Mouse (Mus musculus) erythroblast, embryonic 14.5 days (primary cell): ENCODE data around the gene Opa3. TPM values are rescaled to one million over a fixed set of nuclear protein-coding genes. Genes with fewer than 3 reads are reported as not detected.
A peak's percentile ranks its signal among the peaks of the same experiment; 100 is the strongest.
"Not testable (repeated sequence)": the region's sequence is repeated elsewhere in the genome, so short reads cannot be mapped to it uniquely, and the experiment has no call there.

Source experiments
- H3K27me3 ChIP-seq: 2 replicates; pipeline ENCODE4 v1.6.1; 2012; ENCODE audit warnings: inconsistent platforms; ENCODE audit not compliant: control insufficient read depth
- H3K36me3 ChIP-seq: 2 replicates; pipeline ENCODE4 v1.6.1; 2012; ENCODE audit warnings: mild to moderate bottlenecking, inconsistent platforms; ENCODE audit not compliant: control insufficient read depth
- H3K4me1 ChIP-seq: 2 replicates; pipeline ENCODE4 v1.6.1; 2012; ENCODE audit warnings: inconsistent platforms; ENCODE audit not compliant: control insufficient read depth
- H3K4me3 ChIP-seq: replicated peaks from 2 replicates; pipeline ENCODE3; 2012; ENCODE audit warnings: moderate library complexity, mild to moderate bottlenecking, inconsistent platforms
- H3K9me3 ChIP-seq: 2 replicates; pipeline ENCODE4 v1.6.1; 2012; ENCODE audit warnings: low read length, inconsistent platforms, mixed read lengths; ENCODE audit not compliant: control insufficient read depth
- GATA1 ChIP-seq: IDR thresholded peaks from 2 replicates; pipeline ENCODE4 v1.6.1; 2012; ENCODE audit warnings: low read length, inconsistent platforms, mixed read lengths
- TAL1 ChIP-seq: IDR thresholded peaks from 3 replicates; pipeline ENCODE4 v1.6.1; 2012; ENCODE audit warnings: low read length, inconsistent platforms, mixed read lengths
- polyA plus RNA-seq: library from polyadenylated mRNA; stranded (reverse); fragments of >175 nt; gene quantifications from 2 replicates; pipeline ENCODE4 v1.2.3, GENCODE M21; 2012

Opa3 gene
- polyA plus RNA-seq, 1 experiment: 2.1 TPM

DNA sequence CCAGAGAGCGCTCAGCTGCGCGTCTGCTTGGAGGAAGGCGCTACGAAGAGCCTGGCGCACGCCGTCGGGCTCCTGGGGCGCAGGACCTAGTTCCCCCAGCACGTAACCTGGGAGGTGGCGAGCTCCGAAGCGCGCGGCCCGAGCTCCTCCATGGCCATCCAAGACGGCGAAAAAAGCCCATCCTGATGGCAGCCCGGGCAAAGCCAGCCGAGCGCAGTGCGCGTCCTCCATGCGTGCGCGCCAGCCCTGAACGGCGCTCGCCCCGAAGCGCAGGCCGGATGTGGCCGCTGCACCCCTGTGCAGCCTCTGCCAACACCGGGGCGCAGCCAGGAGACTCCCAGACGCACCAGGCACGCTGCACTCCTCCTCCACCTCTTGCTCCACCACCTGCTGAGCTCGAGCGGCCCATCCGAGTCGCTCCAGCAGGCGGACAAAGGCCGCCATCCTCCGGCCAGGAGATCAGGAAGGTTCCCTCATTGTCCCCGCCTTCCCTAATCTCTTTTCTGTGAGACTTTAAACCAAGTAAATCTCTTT lies 51.5 kb downstream of the Opa3 start, which contains the start of gene Ppm1n:
Gene Ppm1n, minus strand, starts transcription at position 484 of the 534 bp plus-strand sequence.
- H3K4me1 ChIP-seq: peaks cover 37% of the 10 kb centered on the region
- TF ChIP-seq GATA1: no peak
- TF ChIP-seq TAL1: no peak
- no peaks in the 10 kb centered on the region for H3K36me3 ChIP-seq
- peaks cover 74% of the 10 kb centered on the region for H3K27me3 ChIP-seq
- H3K9me3 ChIP-seq: peaks cover 12% of the 10 kb centered on the region
- H3K4me3 ChIP-seq: no peak within 1 kb of the TSS

DNA sequence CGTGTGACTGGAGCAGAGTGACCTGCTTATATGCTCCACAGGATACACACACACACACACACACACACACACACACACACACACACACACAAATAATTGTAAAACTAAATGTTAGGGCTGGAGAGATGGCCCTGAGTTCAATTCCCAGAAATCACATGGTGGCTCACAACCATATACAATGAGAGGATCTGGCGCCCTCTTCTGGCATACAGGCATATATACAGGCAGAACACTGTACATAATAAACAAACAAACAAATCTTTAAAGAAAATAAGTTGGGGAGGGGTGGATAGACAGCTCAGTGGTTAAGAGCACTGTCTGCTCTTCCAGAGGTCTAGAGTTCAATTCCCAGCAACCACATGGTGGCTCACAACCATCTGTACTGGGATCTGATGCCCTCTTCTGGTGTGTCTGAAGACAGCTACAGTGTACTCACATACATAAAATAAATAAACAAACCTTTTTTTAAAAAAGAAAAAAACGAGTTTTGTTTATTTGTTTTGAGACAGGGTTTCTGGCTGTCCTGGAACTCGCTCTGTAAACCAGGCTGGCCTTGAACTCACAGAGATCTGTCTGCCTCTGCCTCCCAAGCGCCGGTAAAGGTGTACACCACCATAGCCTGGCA lies 53.7 kb downstream of the Opa3 start:
- H3K27me3 ChIP-seq: peaks cover 87% of the 10 kb centered on the region
- not testable (repeated sequence) for H3K9me3 ChIP-seq, H3K36me3 ChIP-seq
- H3K4me3 ChIP-seq: peak overlapping the region; percentile 63
- H3K4me1 ChIP-seq: peaks cover 35% of the 10 kb centered on the region

DNA sequence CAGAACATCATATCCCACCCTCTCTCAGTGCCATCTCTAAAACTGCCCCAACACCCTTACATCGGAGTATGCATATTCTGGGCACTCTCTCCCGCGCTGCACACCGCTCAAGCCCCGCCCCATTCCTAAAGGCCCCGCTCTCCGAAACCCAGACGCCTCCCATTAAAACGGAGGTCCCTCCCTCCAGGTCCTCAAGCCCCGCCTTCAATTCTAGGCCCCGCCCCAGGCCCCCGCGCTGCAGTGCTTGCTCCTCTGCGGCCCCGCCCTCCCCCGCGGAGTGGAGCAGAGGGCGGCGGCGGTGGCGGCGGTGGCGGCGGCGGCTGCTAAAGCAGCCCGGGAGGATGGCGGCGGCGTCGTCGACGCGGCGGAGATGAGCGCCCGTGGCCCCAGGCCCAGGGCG lies 54.3 kb downstream of the Opa3 start, which contains the start of gene Rtn2:
Gene Rtn2, plus strand, starts transcription at position 240 of the 400 bp plus-strand sequence.
- peaks cover 9% of the 10 kb centered on the region for H3K9me3 ChIP-seq
- H3K27me3 ChIP-seq: peaks cover 85% of the 10 kb centered on the region
- no peaks in the 10 kb centered on the region for H3K36me3 ChIP-seq
- no peak for TF ChIP-seq TAL1
- TF ChIP-seq GATA1: no peak
- peak within 1 kb of the TSS; percentile 63 for H3K4me3 ChIP-seq
- peaks cover 35% of the 10 kb centered on the region for H3K4me1 ChIP-seq

DNA sequence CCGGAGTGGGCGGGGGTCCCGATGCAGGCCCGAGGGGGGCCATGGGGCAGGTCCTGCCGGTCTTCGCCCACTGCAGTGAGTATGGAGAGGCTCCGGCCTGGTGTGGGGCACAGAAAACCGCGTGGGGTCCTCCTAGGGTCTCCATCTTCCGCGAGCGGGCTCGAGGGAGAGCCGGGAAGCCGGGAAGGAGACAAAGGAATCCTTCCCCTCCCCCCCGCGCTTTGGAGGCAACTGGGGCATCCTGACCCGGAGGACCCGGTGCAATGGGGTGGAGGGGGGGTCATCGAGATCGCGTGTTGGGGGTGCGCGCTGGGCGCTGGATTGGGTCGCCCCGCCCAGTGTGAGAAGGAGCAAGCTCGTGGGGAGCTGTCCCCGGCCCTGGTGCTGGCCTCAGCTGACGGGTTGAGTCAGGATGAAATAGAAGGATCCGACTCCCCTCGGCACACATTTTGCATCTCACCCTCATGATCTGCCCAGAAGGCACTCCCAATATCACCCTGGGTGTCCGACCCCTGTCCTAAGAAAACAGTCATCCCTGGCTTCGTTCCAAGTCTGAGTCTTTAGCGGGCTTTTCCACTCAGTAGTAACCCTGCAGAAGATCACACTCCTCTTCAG lies 54.8 kb downstream of the Opa3 start:
- Histone ChIP-seq H3K27me3 (peaks cover 79% of the 10 kb centered on the region), H3K9me3 (peaks cover 9% of the 10 kb centered on the region), H3K4me3 (peak overlapping the region; percentile 63), H3K4me1 (peaks cover 35% of the 10 kb centered on the region), H3K36me3 (no peaks in the 10 kb centered on the region)
- TF ChIP-seq GATA1 (no peak), TAL1 (no peak)

DNA sequence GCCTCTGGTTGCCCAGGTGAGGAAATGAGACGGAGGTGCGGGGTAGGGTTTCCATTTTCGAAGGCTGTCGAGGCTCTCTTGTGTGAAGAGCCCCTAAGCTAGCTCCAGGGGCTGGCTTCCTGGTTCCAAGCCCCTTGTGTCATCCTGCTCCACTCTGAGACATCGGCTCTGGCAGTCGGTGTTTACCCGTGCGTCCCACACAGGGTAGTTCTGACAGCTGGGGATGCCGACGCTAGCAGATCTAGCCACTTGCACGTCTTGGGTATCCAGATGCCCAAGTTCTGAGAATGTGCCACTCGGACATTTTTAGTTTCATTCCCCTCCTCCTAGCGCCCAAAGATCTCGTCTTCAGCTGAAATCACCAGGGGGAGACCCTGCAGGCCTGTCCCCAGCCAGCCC lies 55.3 kb downstream of the Opa3 start:
- Histone ChIP-seq H3K9me3 (peaks cover 9% of the 10 kb centered on the region), H3K36me3 (no peaks in the 10 kb centered on the region), H3K27me3 (peaks cover 74% of the 10 kb centered on the region), H3K4me3 (no peak overlapping the region), H3K4me1 (peaks cover 35% of the 10 kb centered on the region)
- TF ChIP-seq GATA1 (no peak), TAL1 (no peak)

DNA sequence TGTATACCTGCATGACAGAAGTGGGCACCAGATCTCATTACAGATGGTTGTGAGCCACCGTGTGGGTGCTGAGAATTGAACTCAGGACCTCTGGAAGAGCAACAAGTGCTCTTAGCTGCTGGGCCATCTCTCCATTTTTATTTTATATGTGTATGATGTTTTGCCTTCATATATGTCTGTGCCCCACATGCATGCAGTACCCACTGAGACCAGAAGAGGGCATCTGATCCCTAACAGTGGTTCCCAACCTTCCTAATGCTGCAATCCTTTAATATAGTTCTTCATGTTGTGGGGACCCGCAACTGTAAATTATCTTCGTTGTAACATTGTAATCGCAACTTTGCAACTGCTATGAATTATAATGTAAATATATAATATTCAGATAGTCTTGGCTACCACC lies 56.6 kb downstream of the Opa3 start:
- peaks cover 61% of the 10 kb centered on the region for H3K27me3 ChIP-seq
- H3K36me3 ChIP-seq: no peaks in the 10 kb centered on the region
- H3K4me3 ChIP-seq: no peak overlapping the region
- peaks cover under 1% of the 10 kb centered on the region; the same call in 1 of the 2 replicates for H3K9me3 ChIP-seq
- peaks cover 26% of the 10 kb centered on the region for H3K4me1 ChIP-seq
- TF ChIP-seq GATA1: no peak
- TF ChIP-seq TAL1: no peak

DNA sequence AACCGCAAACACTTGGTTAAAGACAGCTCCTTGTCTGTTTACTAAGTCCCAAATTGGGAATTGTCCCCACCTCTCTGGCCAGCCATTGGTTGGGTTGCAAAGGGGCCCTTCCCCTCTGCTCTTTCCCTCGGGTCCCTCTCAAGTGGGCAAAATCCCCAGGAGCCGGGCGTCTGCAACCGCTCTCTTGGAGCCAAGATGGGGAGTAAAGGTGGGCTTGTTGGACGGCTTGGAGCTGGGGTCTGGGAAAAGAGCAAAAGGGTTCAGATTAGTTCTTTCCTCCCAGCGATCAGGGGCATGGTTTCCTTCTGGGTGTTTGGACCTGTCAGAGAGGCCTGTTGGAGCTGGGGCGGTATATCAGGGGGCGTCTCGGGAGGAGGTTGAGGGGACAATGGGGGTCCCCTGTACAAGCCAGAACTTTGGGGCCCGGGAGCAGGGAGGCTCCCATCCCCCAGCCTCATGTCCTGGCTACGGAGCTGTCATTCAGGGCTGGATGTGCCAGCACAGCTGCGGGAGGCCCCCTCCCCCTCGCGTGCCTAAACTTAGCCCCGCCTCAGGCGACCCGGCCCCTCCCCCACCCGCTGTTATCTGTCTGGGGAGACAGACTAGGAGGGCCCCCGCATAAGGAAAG lies 62.9 kb downstream of the Opa3 start:
- Histone ChIP-seq H3K4me3 (peak overlapping the region; percentile 61), H3K27me3 (peaks cover 9% of the 10 kb centered on the region), H3K9me3 (no peaks in the 10 kb centered on the region), H3K4me1 (peaks cover 40% of the 10 kb centered on the region), H3K36me3 (no peaks in the 10 kb centered on the region)
- TF ChIP-seq GATA1 (no peak), TAL1 (no peak)

DNA sequence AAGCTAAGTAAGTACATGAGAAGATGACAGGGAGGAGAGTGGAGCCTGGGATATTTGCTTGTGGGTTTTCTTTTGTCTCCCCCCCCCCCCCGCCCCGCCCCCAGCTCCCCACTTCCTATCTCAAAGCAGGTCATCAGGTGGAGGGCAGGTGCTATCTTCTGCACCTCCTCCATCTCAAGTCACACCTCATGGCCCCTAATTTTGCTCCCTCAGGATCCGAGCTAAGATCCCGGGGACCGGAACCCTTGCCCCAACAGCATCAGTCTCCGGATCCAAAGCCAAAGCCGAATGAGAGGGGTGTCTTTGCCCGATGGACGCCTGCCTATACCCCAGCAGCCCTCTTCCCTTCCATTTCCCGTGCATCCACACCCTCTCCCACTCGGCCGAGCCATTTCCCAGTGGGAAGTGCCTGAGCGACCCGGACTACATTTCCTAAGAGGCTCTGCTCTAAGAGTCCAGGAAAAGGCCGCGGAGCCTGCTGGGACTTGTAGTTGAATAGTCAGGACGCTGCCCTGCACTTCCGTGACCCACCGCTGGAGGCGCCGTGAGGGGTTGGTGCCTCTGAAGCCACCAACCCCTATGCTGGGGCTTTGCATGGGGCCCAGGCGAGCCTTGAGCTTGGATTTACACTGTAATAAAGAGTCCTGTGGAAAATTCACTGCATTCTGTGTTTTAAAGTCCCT lies 67.5 kb downstream of the Opa3 start:
- H3K27me3 ChIP-seq: peaks cover 5% of the 10 kb centered on the region; the same call in 1 of the 2 replicates
- no peaks in the 10 kb centered on the region for H3K36me3 ChIP-seq
- peak overlapping the region; percentile 61 for H3K4me3 ChIP-seq
- H3K9me3 ChIP-seq: peaks cover 2% of the 10 kb centered on the region; the same call in 1 of the 2 replicates
- peaks cover 41% of the 10 kb centered on the region for H3K4me1 ChIP-seq
- TF ChIP-seq TAL1: no peak
- no peak for TF ChIP-seq GATA1
